Mouse (Mus musculus) stomach, embryonic 15.5 days (tissue): ENCODE results near the gene Ssbp1. TPM values are rescaled to one million over a fixed set of nuclear protein-coding genes. Genes with fewer than 3 reads are reported as not detected.

Experiments
- ATAC-seq: fragments of 200-750 bp; cut with Nextera tagmentation; 2 replicates; pipeline ENCODE4 v1.8.0; 2017; ENCODE audit warnings: low read depth, moderate number of reproducible peaks, moderate TSS enrichment; ENCODE audit not compliant: insufficient read depth, low FRiP score
- H3K27ac ChIP-seq: fragments of 300-500 bp; sonication (generic); 2 replicates; pipeline ENCODE4 v1.5.1; 2015; ENCODE audit warnings: mild to moderate bottlenecking, inconsistent platforms
- H3K27me3 ChIP-seq: fragments of 300-500 bp; sonication (generic); replicated peaks from 2 replicates; pipeline ENCODE4 v1.6.1; 2015; ENCODE audit warnings: inconsistent platforms
- H3K36me3 ChIP-seq: fragments of 300-500 bp; sonication (generic); 2 replicates; pipeline ENCODE4 v1.6.1; 2015; ENCODE audit warnings: inconsistent platforms
- H3K4me1 ChIP-seq: fragments of 300-500 bp; sonication (generic); 2 replicates; pipeline ENCODE4 v1.6.1; 2015; ENCODE audit warnings: inconsistent platforms
- H3K4me2 ChIP-seq: fragments of 300-500 bp; sonication (generic); 2 replicates; pipeline ENCODE4 v1.6.1; 2015; ENCODE audit warnings: mild to moderate bottlenecking, inconsistent platforms
- H3K4me3 ChIP-seq: fragments of 300-500 bp; sonication (generic); replicated peaks from 2 replicates; pipeline ENCODE4 v1.5.1; 2015; ENCODE audit warnings: inconsistent platforms
- H3K9ac ChIP-seq: fragments of 300-500 bp; sonication (generic); 2 replicates; pipeline ENCODE4 v1.6.1; 2015; ENCODE audit warnings: inconsistent platforms
- H3K9me3 ChIP-seq: fragments of 300-500 bp; sonication (generic); 2 replicates; pipeline ENCODE4 v1.6.1; 2016; ENCODE audit warnings: inconsistent platforms
- WGBS: fragments of 180-500 bp; shearing (Covaris S2); methylation state at CpG from one replicate; pipeline ENCODE4 v1.1.7; 2015; 5-methylcytosine and 5-hydroxymethylcytosine counted together
- polyA plus RNA-seq: library from polyadenylated mRNA; unstranded; fragments of >200 nt; fragmentation: Nextera tagmentation; extraction: Ambion mirVana; gene quantifications from 2 replicates; pipeline ENCODE4 v1.2.1, GENCODE M21; 2015

The Ssbp1 gene
- polyA plus RNA-seq, 1 experiment from 2014 or later: 178 TPM

GRCm38 (mm10) chr6:40476132-40476531 lies 5.0 kb downstream of the Ssbp1 start:
- Histone ChIP-seq H3K4me3 (no peak overlapping the region), H3K4me1 (peaks cover 3% of the 10 kb centered on the region; the same call in 1 of the 2 replicates), H3K9me3 (no peaks in the 10 kb centered on the region), H3K36me3 (peaks cover 31% of the 10 kb centered on the region), H3K9ac (no peak overlapping the region), H3K27ac (no peak overlapping the region), H3K27me3 (no peaks in the 10 kb centered on the region), H3K4me2 (no peak overlapping the region)
- no peak for ATAC-seq
- 89% methylated on average over 4 of the region's 4 CpGs for WGBS

DNA sequence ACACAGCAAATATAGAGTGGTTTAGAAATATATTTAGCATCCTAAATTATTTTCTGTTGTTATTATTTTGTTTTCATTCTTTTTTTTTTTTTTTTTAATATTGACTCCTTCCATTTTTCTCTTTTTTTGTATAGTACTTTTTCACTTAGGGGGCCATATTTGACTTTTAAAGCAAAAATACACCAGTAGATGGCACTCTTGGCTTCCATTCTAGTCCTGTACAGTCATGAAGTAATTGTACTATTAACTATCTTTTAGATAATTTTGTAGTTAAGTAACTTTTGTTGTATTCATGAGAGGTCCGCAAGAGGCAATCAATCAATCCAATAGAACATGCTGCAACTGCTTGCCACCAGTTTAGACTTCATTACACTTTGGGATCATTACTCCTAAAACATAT lies 8.6 kb downstream of the Ssbp1 start:
- Histone ChIP-seq H3K9ac (no peak overlapping the region), H3K4me3 (no peak overlapping the region), H3K4me1 (no peaks in the 10 kb centered on the region), H3K4me2 (no peak overlapping the region), H3K9me3 (no peaks in the 10 kb centered on the region), H3K36me3 (peaks cover 50% of the 10 kb centered on the region), H3K27ac (no peak overlapping the region), H3K27me3 (no peaks in the 10 kb centered on the region)
- no peak for ATAC-seq
- WGBS: 55% methylated on average over 1 of the region's 1 CpGs

DNA sequence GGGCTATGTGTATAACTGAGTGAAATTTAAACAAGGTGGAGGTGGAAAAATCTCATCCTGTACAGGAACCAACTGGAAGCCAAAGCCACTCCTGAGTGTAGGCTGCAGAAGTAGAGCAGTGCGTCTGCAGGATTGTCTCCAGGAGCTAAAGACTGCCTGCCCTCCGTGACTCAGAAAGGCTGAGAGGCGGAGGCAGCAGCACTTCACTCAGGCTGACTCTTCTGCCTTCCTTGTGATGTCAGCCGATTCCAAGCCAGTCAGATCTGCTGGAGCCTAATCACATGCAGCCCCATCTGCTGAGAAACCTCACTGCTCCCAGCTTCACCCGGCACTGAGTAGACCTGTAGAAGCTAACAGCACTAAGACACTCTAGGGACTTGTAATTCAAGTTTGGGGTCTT lies 11.2 kb downstream of the Ssbp1 start:
- no peaks in the 10 kb centered on the region for H3K4me1 ChIP-seq
- WGBS: 87% methylated on average over 5 of the region's 5 CpGs
- no peak overlapping the region for H3K9ac ChIP-seq
- no peak overlapping the region for H3K27ac ChIP-seq
- peaks cover 32% of the 10 kb centered on the region for H3K36me3 ChIP-seq
- ATAC-seq: no peak
- no peak overlapping the region for H3K4me2 ChIP-seq
- H3K9me3 ChIP-seq: no peaks in the 10 kb centered on the region
- H3K4me3 ChIP-seq: no peak overlapping the region
- H3K27me3 ChIP-seq: no peaks in the 10 kb centered on the region

- no peak within 1 kb of the TSS for H3K4me3 ChIP-seq
- no peaks in the 10 kb centered on the region for H3K36me3 ChIP-seq
- H3K4me2 ChIP-seq: no peak within 1 kb of the TSS
- no peaks in the 10 kb centered on the region for H3K9me3 ChIP-seq
- H3K27me3 ChIP-seq: no peaks in the 10 kb centered on the region
- no peak within 1 kb of the TSS for H3K9ac ChIP-seq
- no peak within 1 kb of the TSS for H3K27ac ChIP-seq
- ATAC-seq: no peak
- no peaks in the 10 kb centered on the region for H3K4me1 ChIP-seq
Observed at GRCm38 (mm10) chr6:40490933-40491332, 19.8 kb downstream of the Ssbp1 start, which contains the start of gene Tas2r137. TSS of gene Tas2r137 (plus strand) at chr6:40491233.

- Histone ChIP-seq H3K27ac (no peak within 1 kb of the TSS), H3K27me3 (no peaks in the 10 kb centered on the region), H3K4me2 (no peak within 1 kb of the TSS), H3K9ac (no peak within 1 kb of the TSS), H3K4me3 (no peak within 1 kb of the TSS), H3K4me1 (no peaks in the 10 kb centered on the region), H3K36me3 (no peaks in the 10 kb centered on the region), H3K9me3 (no peaks in the 10 kb centered on the region)
- 88% methylated on average over 3 of the region's 3 CpGs for WGBS
- no peak for ATAC-seq
Observed at GRCm38 (mm10) chr6:40493229-40493628, 22.1 kb downstream of the Ssbp1 start, which contains the start of gene Tas2r108. TSS of gene Tas2r108 (plus strand) at chr6:40493529.

- no peak for ATAC-seq
- Histone ChIP-seq H3K4me1 (no peaks in the 10 kb centered on the region), H3K9ac (no peak within 1 kb of the TSS), H3K27ac (no peak within 1 kb of the TSS), H3K36me3 (no peaks in the 10 kb centered on the region), H3K4me2 (no peak within 1 kb of the TSS), H3K27me3 (no peaks in the 10 kb centered on the region), H3K9me3 (no peaks in the 10 kb centered on the region), H3K4me3 (no peak within 1 kb of the TSS)
- 71% methylated on average over 1 of the region's 1 CpGs for WGBS
Observed at GRCm38 (mm10) chr6:40519408-40519807, 48.3 kb downstream of the Ssbp1 start, which contains the start of gene Prss37. TSS of gene Prss37 (minus strand) at chr6:40519508.

Other genes starting within 250 kb of the Ssbp1 start
- 36.4 and 40.2 TPM in 2 replicates for gene Agk, start 146.2 kb upstream of the Ssbp1 start, polyA plus RNA-seq
- gene E330009J07Rik, start 35.2 kb upstream of the Ssbp1 start, polyA plus RNA-seq: 13.7 and 16.0 TPM in 2 replicates
- gene Wee2, start 32.3 kb upstream of the Ssbp1 start, polyA plus RNA-seq: 0.05 and 0.09 TPM in 2 replicates
- gene Tas2r137, start 19.9 kb downstream of the Ssbp1 start, polyA plus RNA-seq: not detected in 2 replicates
- not detected in 2 replicates for gene Tas2r108, start 22.2 kb downstream of the Ssbp1 start, polyA plus RNA-seq
- gene Prss37, start 48.2 kb downstream of the Ssbp1 start, polyA plus RNA-seq: not detected in 2 replicates
- not detected in 2 replicates for gene Olfr461, start 83.7 kb downstream of the Ssbp1 start, polyA plus RNA-seq
- gene Olfr460, start 98.1 kb downstream of the Ssbp1 start, polyA plus RNA-seq: not detected in 2 replicates
- 2.0 and 2.1 TPM in 2 replicates for gene Clec5a, start 114.5 kb downstream of the Ssbp1 start, polyA plus RNA-seq
- gene Tas2r138, start 142.0 kb downstream of the Ssbp1 start, polyA plus RNA-seq: not detected in 2 replicates
- 5.4 and 6.6 TPM in 2 replicates for gene Mgam, start 157.5 kb downstream of the Ssbp1 start, polyA plus RNA-seq